Mouse (Mus musculus) MEL (cell line): Measurements from ENCODE around the gene Olfr325. TPM values are rescaled to one million over a fixed set of nuclear protein-coding genes. Genes with fewer than 3 reads are reported as not detected.

ENCODE experiments used
- DNase-seq: peaks from one replicate; pipeline ENCODE4 v3.0.0; 2011; ENCODE audit warnings: low read depth, low spot score
- H3K27ac ChIP-seq: 2 replicates; pipeline ENCODE4 v1.5.1; 2012; ENCODE audit warnings: low read depth, mild to moderate bottlenecking, control low read depth, low read length, moderate library complexity; ENCODE audit not compliant: control insufficient read depth
- H3K27me3 ChIP-seq, 2 experiments: fragments of 150-350 bp in 1 of 2; sonication (generic) in 1 of 2; 2 replicates each; pipeline ENCODE4 v1.6.1; 2012; ENCODE audit warnings: low read length in 2 of 2, mild to moderate bottlenecking in 2 of 2, improper control_type of control experiment in 1 of 2, moderate library complexity in 1 of 2; ENCODE audit not compliant: insufficient read depth in 2 of 2, control insufficient read depth in 1 of 2
- H3K36me3 ChIP-seq, 2 experiments: 2 replicates each; pipeline ENCODE4 v1.6.1; 2012 to 2014; ENCODE audit warnings: low read length in 2 of 2, improper control_type of control experiment in 1 of 2, inconsistent platforms in 1 of 2, mild to moderate bottlenecking in 1 of 2; ENCODE audit not compliant: insufficient read depth in 2 of 2, control insufficient read depth in 1 of 2
- H3K4me1 ChIP-seq, 2 experiments: fragments of 150-350 bp in 1 of 2; sonication (generic) in 1 of 2; 2 replicates each; pipeline ENCODE4 v1.6.1; 2012; ENCODE audit warnings: low read length in 2 of 2, improper control_type of control experiment in 1 of 2, mild to moderate bottlenecking in 1 of 2; ENCODE audit not compliant: insufficient read depth in 2 of 2, control insufficient read depth in 1 of 2
- H3K4me3 ChIP-seq, 2 experiments: fragments of 150-350 bp in 1 of 2; sonication (generic) in 1 of 2; 2 replicates each; pipeline ENCODE4 v1.5.1; 2012; ENCODE audit warnings: low read depth in 2 of 2, low read length in 2 of 2, mild to moderate bottlenecking in 2 of 2, moderate library complexity in 2 of 2, control low read depth in 1 of 2, improper control_type of control experiment in 1 of 2; ENCODE audit not compliant: control insufficient read depth in 1 of 2, insufficient read depth in 1 of 2
- H3K79me2 ChIP-seq: 2 replicates; pipeline ENCODE4 v1.6.1; 2012; ENCODE audit warnings: mild to moderate bottlenecking, low read length, moderate library complexity; ENCODE audit not compliant: control insufficient read depth, poor library complexity, insufficient read depth
- H3K9ac ChIP-seq: 2 replicates; pipeline ENCODE4 v1.6.1; 2012; ENCODE audit warnings: low read depth, mild to moderate bottlenecking, control low read depth, low read length, moderate library complexity; ENCODE audit not compliant: control insufficient read depth, poor library complexity, severe bottlenecking
- H3K9me3 ChIP-seq: fragments of 150-350 bp; sonication (generic); replicated peaks from 2 replicates; pipeline ENCODE4 v1.6.1; 2012; ENCODE audit warnings: mild to moderate bottlenecking, low read length, improper control_type of control experiment, moderate library complexity; ENCODE audit not compliant: insufficient read depth
- BHLHE40 ChIP-seq: IDR thresholded peaks from 2 replicates; pipeline ENCODE4 v1.6.1; 2012; ENCODE audit warnings: low read depth, mild to moderate bottlenecking, inconsistent platforms, low read length, improper control_type of control experiment, borderline replicate concordance
- CHD1 ChIP-seq: IDR thresholded peaks from 2 replicates; pipeline ENCODE4 v1.6.1; 2012; ENCODE audit warnings: low read depth, mild to moderate bottlenecking, inconsistent platforms, low read length, improper control_type of control experiment
- CHD2 ChIP-seq: IDR thresholded peaks from 2 replicates; pipeline ENCODE4 v1.6.1; 2011; ENCODE audit warnings: low read length, improper control_type of control experiment
- CTCF ChIP-seq, 3 experiments: IDR thresholded peaks in 2 of 3; conservative IDR thresholded peaks in 1 of 3; 2 replicates each; pipeline ENCODE4 v1.5.1; 2011 to 2012; ENCODE audit warnings: low read length in 3 of 3, low read depth in 2 of 3, mild to moderate bottlenecking in 2 of 3, improper control_type of control experiment in 1 of 3, inconsistent platforms in 1 of 3, mixed read lengths in 1 of 3, moderate library complexity in 1 of 3; ENCODE audit not compliant: control insufficient read depth in 1 of 3, insufficient read depth in 1 of 3, poor library complexity in 1 of 3, severe bottlenecking in 1 of 3
- GABPA ChIP-seq: IDR thresholded peaks from 2 replicates; pipeline ENCODE4 v1.6.1; 2012; ENCODE audit warnings: low read depth, mild to moderate bottlenecking, inconsistent platforms, low read length, improper control_type of control experiment, moderate library complexity
- GATA1 ChIP-seq: IDR thresholded peaks from 2 replicates; pipeline ENCODE4 v1.6.1; 2011; ENCODE audit warnings: low read depth, low read length, improper control_type of control experiment
- MAFK ChIP-seq: IDR thresholded peaks from 2 replicates; pipeline ENCODE4 v1.6.1; 2011; ENCODE audit warnings: low read depth, mild to moderate bottlenecking, low read length, improper control_type of control experiment, borderline replicate concordance
- MAX ChIP-seq: IDR thresholded peaks from 2 replicates; pipeline ENCODE4 v1.6.1; 2011; ENCODE audit warnings: low read length, improper control_type of control experiment
- MXI1 ChIP-seq: IDR thresholded peaks from 2 replicates; pipeline ENCODE4 v1.6.1; 2011; ENCODE audit warnings: mild to moderate bottlenecking, low read depth, low read length, improper control_type of control experiment
- MYB ChIP-seq: IDR thresholded peaks from 2 replicates; pipeline ENCODE4 v1.6.1; 2011; ENCODE audit warnings: mild to moderate bottlenecking, low read depth, low read length, improper control_type of control experiment
- MYC ChIP-seq: IDR thresholded peaks from 2 replicates; pipeline ENCODE4 v1.6.1; 2011; ENCODE audit warnings: low read depth, mild to moderate bottlenecking, low read length, improper control_type of control experiment, moderate library complexity
- NELFE ChIP-seq: IDR thresholded peaks from 2 replicates; pipeline ENCODE4 v1.6.1; 2011; ENCODE audit warnings: low read depth, low read length, improper control_type of control experiment
- NRF1 ChIP-seq: IDR thresholded peaks from 2 replicates; pipeline ENCODE4 v1.6.1; 2014; ENCODE audit warnings: low read depth, mild to moderate bottlenecking, inconsistent platforms, low read length, improper control_type of control experiment, moderate library complexity; ENCODE audit not compliant: poor library complexity, insufficient read depth, severe bottlenecking
- POLR2AphosphoS2 ChIP-seq: IDR thresholded peaks from 2 replicates; pipeline ENCODE4 v1.6.1; 2011; ENCODE audit warnings: low read length, improper control_type of control experiment
- RCOR1 ChIP-seq: IDR thresholded peaks from 2 replicates; pipeline ENCODE4 v1.6.1; 2012; ENCODE audit warnings: low read depth, mild to moderate bottlenecking, inconsistent platforms, low read length, improper control_type of control experiment
- SIN3A ChIP-seq: IDR thresholded peaks from 2 replicates; pipeline ENCODE4 v1.6.1; 2012; ENCODE audit warnings: low read length, improper control_type of control experiment, inconsistent platforms
- SMC3 ChIP-seq: IDR thresholded peaks from 2 replicates; pipeline ENCODE4 v1.6.1; 2011; ENCODE audit warnings: low read depth, low read length, improper control_type of control experiment
- TAL1 ChIP-seq: IDR thresholded peaks from 2 replicates; pipeline ENCODE4 v1.6.1; 2012; ENCODE audit warnings: mild to moderate bottlenecking, inconsistent platforms, low read length, moderate library complexity, mixed read lengths
- TBP ChIP-seq: IDR thresholded peaks from 2 replicates; pipeline ENCODE4 v1.8.0; 2011; ENCODE audit warnings: low read depth, low read length, improper control_type of control experiment
- UBTF ChIP-seq: IDR thresholded peaks from 2 replicates; pipeline ENCODE4 v1.6.1; 2012; ENCODE audit warnings: low read depth, mild to moderate bottlenecking, inconsistent platforms, low read length, improper control_type of control experiment, moderate library complexity, borderline replicate concordance; ENCODE audit not compliant: insufficient read depth
- ZC3H11A ChIP-seq: IDR thresholded peaks from 2 replicates; pipeline ENCODE4 v1.6.1; 2012; ENCODE audit warnings: low read depth, mild to moderate bottlenecking, inconsistent platforms, low read length, improper control_type of control experiment
- ZKSCAN1 ChIP-seq: IDR thresholded peaks from 2 replicates; pipeline ENCODE4 v1.6.1; 2012; ENCODE audit warnings: low read depth, mild to moderate bottlenecking, inconsistent platforms, low read length, improper control_type of control experiment, moderate library complexity
- ZMIZ1 ChIP-seq: IDR thresholded peaks from 2 replicates; pipeline ENCODE4 v1.6.1; 2012; ENCODE audit warnings: low read depth, mild to moderate bottlenecking, inconsistent platforms, low read length, improper control_type of control experiment, moderate library complexity
- ZNF384 ChIP-seq: IDR thresholded peaks from 2 replicates; pipeline ENCODE4 v1.6.1; 2012; ENCODE audit warnings: low read depth, mild to moderate bottlenecking, inconsistent platforms, low read length, improper control_type of control experiment
- polyA plus RNA-seq, 2 experiments: library from polyadenylated mRNA; stranded (reverse) in 1 of 2; unstranded in 1 of 2; fragments of >175 nt in 1 of 2; fragments of >200 nt in 1 of 2; gene quantifications; 2 replicates each; pipeline versions ENCODE4 v1.2.1 to v1.2.4; 2012; ENCODE audit warnings: low replicate concordance in 2 of 2, low read depth in 1 of 2; ENCODE audit not compliant: insufficient read length in 2 of 2, insufficient read depth in 1 of 2, missing spikeins in 1 of 2
- total RNA-seq: library from RNA; depleted of rRNA; stranded (reverse); fragments of 300-350 nt; gene quantifications from 2 replicates; pipeline ENCODE4 v1.2.3, GENCODE M21; 2012

The Olfr325 gene
- total and polyA plus RNA-seq, 3 experiments = not detected

DNA sequence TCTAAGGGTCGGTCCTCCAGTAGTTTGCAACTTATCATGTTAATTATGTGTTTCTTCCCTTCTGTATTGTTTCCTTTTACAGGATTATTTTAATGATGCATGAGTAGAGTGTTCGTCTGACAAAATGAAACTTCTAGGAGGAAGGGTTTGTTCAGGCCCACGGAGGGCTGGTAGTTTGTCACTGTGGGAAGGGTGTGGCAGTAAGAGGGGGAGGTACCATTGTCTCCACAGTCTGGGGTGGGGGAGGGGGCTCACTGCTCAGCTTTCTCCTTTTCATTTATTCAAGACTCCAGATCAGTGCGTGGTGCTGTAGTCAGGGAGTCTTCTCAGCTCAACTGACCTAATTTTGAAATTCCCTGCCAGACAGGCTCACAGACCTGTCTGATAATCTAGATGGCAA lies 48.6 kb downstream of the Olfr325 start:
- H3K36me3 ChIP-seq = no peaks in the 10 kb centered on the region
- no peak overlapping the region for H3K4me3 ChIP-seq
- no peak for DNase-seq
- H3K9ac ChIP-seq = no peak overlapping the region
- peaks cover 17 to 38% of the 10 kb centered on the region in 2 experiments for H3K27me3 ChIP-seq
- H3K4me1 ChIP-seq = no peaks in the 10 kb centered on the region
- no peak overlapping the region for H3K27ac ChIP-seq
- H3K79me2 ChIP-seq = no peaks in the 10 kb centered on the region
- TF ChIP-seq NRF1 (no peak), CHD2 (no peak), ZC3H11A (no peak), BHLHE40 (no peak), SIN3A (no peak), TAL1 (no peak), NELFE (no peak), SMC3 (no peak), ZMIZ1 (no peak), MAFK (no peak), ZNF384 (no peak), GATA1 (no peak), UBTF (no peak), CHD1 (no peak), CTCF (IDR thresholded peaks at IDR 0.05 in 2 of 3, conservative IDR thresholded peaks at IDR 0.05 in 1 of 3; ENCODE audit: control insufficient read depth in 1 of 3, insufficient read depth in 1 of 3, low read depth in 2 of 3, low read length in 3 of 3, poor library complexity in 1 of 3, severe bottlenecking in 1 of 3) (no peak), MYB (no peak), MYC (no peak), RCOR1 (no peak), ZKSCAN1 (no peak), TBP (no peak)
- no peaks in the 10 kb centered on the region for H3K9me3 ChIP-seq

DNA sequence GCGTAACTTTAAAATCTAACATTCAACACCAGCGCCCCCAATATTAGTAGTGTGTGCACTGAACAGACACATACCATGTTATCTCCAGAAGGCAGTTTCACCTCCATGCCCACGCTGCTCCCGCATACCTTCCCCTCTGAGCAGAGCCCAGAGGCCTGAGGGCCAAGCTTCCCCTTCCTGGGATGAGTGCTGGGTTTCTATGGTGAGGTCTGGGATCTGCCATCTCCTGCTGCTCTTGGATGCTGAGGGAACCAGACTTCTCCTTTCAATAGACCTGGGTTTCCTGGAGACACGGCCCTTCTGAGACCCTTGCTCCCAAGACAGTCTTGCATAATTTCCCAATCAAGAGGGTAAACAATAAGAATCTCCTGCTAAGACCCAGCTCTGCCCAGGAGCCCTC lies 52.9 kb downstream of the Olfr325 start, which contains the start of gene Olfr323:
TSS of gene Olfr323 (minus strand) at position 101 of the 400 bp plus-strand sequence.
- no peak within 1 kb of the TSS for H3K4me3 ChIP-seq
- H3K9ac ChIP-seq = no peak within 1 kb of the TSS
- DNase-seq = no peak
- H3K27ac ChIP-seq = no peak within 1 kb of the TSS
- H3K79me2 ChIP-seq = no peaks in the 10 kb centered on the region
- no peaks in the 10 kb centered on the region for H3K9me3 ChIP-seq
- no peaks in the 10 kb centered on the region for H3K36me3 ChIP-seq
- TF ChIP-seq MYB (no peak), MYC (no peak), SMC3 (no peak), NELFE (no peak), MAX (no peak), POLR2AphosphoS2 (no peak), MAFK (no peak), GABPA (no peak), MXI1 (no peak)
- TF ChIP-seq, all 39 proteins: peak for 0
- peaks cover 6 to 15% of the 10 kb centered on the region in 2 experiments for H3K27me3 ChIP-seq
- no peaks in the 10 kb centered on the region for H3K4me1 ChIP-seq
